Mouse (Mus musculus): Measurements from ENCODE around the gene Fam229b. TPM values are rescaled to one million over a fixed set of nuclear protein-coding genes. Genes with fewer than 3 reads are reported as not detected.

The Fam229b gene
- polyA plus RNA-seq, 1 experiment: 3.5 TPM

GRCm38 (mm10) chr10:39096981-39097380 is 36.7 kb downstream of the Fam229b start:
- Histone ChIP-seq H3K27ac (ENCODE audit: insufficient read depth, low read length) (no peak overlapping the region), H3K9ac (ENCODE audit: low read depth, poor library complexity, severe bottlenecking) (no peak overlapping the region), H3K4me3 (ENCODE audit: low read depth, low read length) (no peak overlapping the region), H3K4me1 (ENCODE audit: control insufficient read depth, insufficient read depth, low read length) (no peaks in the 10 kb centered on the region), H3K27me3 (ENCODE audit: control insufficient read depth, insufficient read depth, low read length, poor library complexity, severe bottlenecking) (no peaks in the 10 kb centered on the region), H3K9me3 (replicated peaks; ENCODE audit: control insufficient read depth, insufficient read depth, low read length, poor library complexity, severe bottlenecking) (peaks cover 10% of the 10 kb centered on the region), H3K36me3 (ENCODE audit: control insufficient read depth, insufficient read depth, low read length, poor library complexity, severe bottlenecking) (no peaks in the 10 kb centered on the region)
- TF ChIP-seq CTCF (IDR thresholded peaks at IDR 0.05; ENCODE audit: low read depth, low read length): peak; percentile 26
- no peak for TF ChIP-seq POLR2A (IDR thresholded peaks at IDR 0.05; ENCODE audit: insufficient read depth, low read length)

- H3K9ac ChIP-seq (ENCODE audit: low read depth, poor library complexity, severe bottlenecking): no peak overlapping the region
- no peak overlapping the region for H3K4me3 ChIP-seq (ENCODE audit: low read depth, low read length)
- no peaks in the 10 kb centered on the region for H3K9me3 ChIP-seq (replicated peaks; ENCODE audit: control insufficient read depth, insufficient read depth, low read length, poor library complexity, severe bottlenecking)
- no peaks in the 10 kb centered on the region for H3K4me1 ChIP-seq (ENCODE audit: control insufficient read depth, insufficient read depth, low read length)
- H3K27me3 ChIP-seq (ENCODE audit: control insufficient read depth, insufficient read depth, low read length, poor library complexity, severe bottlenecking): no peaks in the 10 kb centered on the region; the same call in 1 of the 2 replicates
- H3K36me3 ChIP-seq (ENCODE audit: control insufficient read depth, insufficient read depth, low read length, poor library complexity, severe bottlenecking): no peaks in the 10 kb centered on the region
- no peak overlapping the region for H3K27ac ChIP-seq (ENCODE audit: insufficient read depth, low read length)
- TF ChIP-seq CTCF (IDR thresholded peaks at IDR 0.05; ENCODE audit: low read depth, low read length) (no peak), POLR2A (IDR thresholded peaks at IDR 0.05; ENCODE audit: insufficient read depth, low read length) (no peak), EP300 (IDR thresholded peaks at IDR 0.05; ENCODE audit: insufficient read depth, low read depth, low read length) (no peak)
These were observed 61.7 kb downstream of the Fam229b start for GRCm38 (mm10) chr10:39072048-39072447.

Other genes starting within 250 kb of the Fam229b start
- 1.7 and 1.9 TPM in 2 replicates for gene Lama4, start 168.4 kb downstream of the Fam229b start, polyA plus RNA-seq (2011; ENCODE audit: insufficient read depth, insufficient read length, low read depth, missing spikeins)
- gene Tube1, start 62 bp upstream of the Fam229b start, polyA plus RNA-seq (2011; ENCODE audit: insufficient read depth, insufficient read length, low read depth, missing spikeins): 24.6 and 25.6 TPM in 2 replicates
- not detected in 2 replicates for gene Ccn6, start 29.9 kb upstream of the Fam229b start, polyA plus RNA-seq (2011; ENCODE audit: insufficient read depth, insufficient read length, low read depth, missing spikeins)
- 19.1 and 25.5 TPM in 2 replicates for gene Fyn, start 234.9 kb upstream of the Fam229b start, polyA plus RNA-seq (2011; ENCODE audit: insufficient read depth, insufficient read length, low read depth, missing spikeins)

Data from ES-Bruce4 (cell line).